Mouse (Mus musculus) midbrain, embryonic 16.5 days (tissue): ENCODE results near the gene 4931422A03Rik. TPM values are rescaled to one million over a fixed set of nuclear protein-coding genes. Genes with fewer than 3 reads are reported as not detected.
A peak's percentile ranks its signal among the peaks of the same experiment; 100 is the strongest.

Experiments used
- ATAC-seq: fragments of 200-750 bp; cut with Nextera tagmentation; 2 replicates; pipeline ENCODE4 v1.8.0; 2017; ENCODE audit warnings: moderate TSS enrichment
- H3K27ac ChIP-seq: fragments of 300-500 bp; sonication (generic); 2 replicates; pipeline ENCODE4 v1.5.1; 2014; ENCODE audit warnings: mild to moderate bottlenecking, low read length, mixed read lengths
- H3K27me3 ChIP-seq: fragments of 300-500 bp; sonication (generic); 2 replicates; pipeline ENCODE4 v1.6.1; 2014; ENCODE audit warnings: low read depth, low read length, mixed read lengths; ENCODE audit not compliant: control insufficient read depth, insufficient read depth
- H3K36me3 ChIP-seq: fragments of 300-500 bp; sonication (generic); 2 replicates; pipeline ENCODE4 v1.6.1; 2014; ENCODE audit warnings: mild to moderate bottlenecking, low read length, moderate library complexity, mixed read lengths; ENCODE audit not compliant: control insufficient read depth, insufficient read depth
- H3K4me1 ChIP-seq: fragments of 300-500 bp; sonication (generic); 2 replicates; pipeline ENCODE4 v1.6.1; 2014; ENCODE audit warnings: mild to moderate bottlenecking, low read length, mixed read lengths; ENCODE audit not compliant: control insufficient read depth, insufficient read depth
- H3K4me2 ChIP-seq: fragments of 300-500 bp; sonication (generic); 2 replicates; pipeline ENCODE4 v1.6.1; 2014; ENCODE audit warnings: mild to moderate bottlenecking, low read length, mixed read lengths
- H3K4me3 ChIP-seq: fragments of 300-500 bp; sonication (generic); 2 replicates; pipeline ENCODE4 v1.5.1; 2014; ENCODE audit warnings: low read depth, mild to moderate bottlenecking, low read length, moderate library complexity, mixed read lengths
- H3K9ac ChIP-seq: fragments of 300-500 bp; sonication (generic); 2 replicates; pipeline ENCODE4 v1.6.1; 2014; ENCODE audit warnings: low read depth, low read length, mixed read lengths
- H3K9me3 ChIP-seq: fragments of 300-500 bp; sonication (generic); replicated peaks from 2 replicates; pipeline ENCODE4 v1.6.1; 2014; ENCODE audit warnings: mild to moderate bottlenecking, low read length, mixed read lengths; ENCODE audit not compliant: control insufficient read depth, poor library complexity, severe bottlenecking
- WGBS: fragments of 180-500 bp; shearing (Covaris S2); extraction: QIAGEN DNeasy Blood & Tissue Kit; methylation state at CpG from one replicate; pipeline ENCODE4 v1.1.7; 2014; 5-methylcytosine and 5-hydroxymethylcytosine counted together
- polyA plus RNA-seq: library from polyadenylated mRNA; unstranded; fragments of >200 nt; fragmentation: Nextera tagmentation; extraction: Ambion mirVana; gene quantifications from 2 replicates; pipeline ENCODE4 v1.2.1, GENCODE M21; 2015

The 4931422A03Rik gene
- polyA plus RNA-seq, 1 experiment from 2014 or later, result 2.3 TPM

DNA sequence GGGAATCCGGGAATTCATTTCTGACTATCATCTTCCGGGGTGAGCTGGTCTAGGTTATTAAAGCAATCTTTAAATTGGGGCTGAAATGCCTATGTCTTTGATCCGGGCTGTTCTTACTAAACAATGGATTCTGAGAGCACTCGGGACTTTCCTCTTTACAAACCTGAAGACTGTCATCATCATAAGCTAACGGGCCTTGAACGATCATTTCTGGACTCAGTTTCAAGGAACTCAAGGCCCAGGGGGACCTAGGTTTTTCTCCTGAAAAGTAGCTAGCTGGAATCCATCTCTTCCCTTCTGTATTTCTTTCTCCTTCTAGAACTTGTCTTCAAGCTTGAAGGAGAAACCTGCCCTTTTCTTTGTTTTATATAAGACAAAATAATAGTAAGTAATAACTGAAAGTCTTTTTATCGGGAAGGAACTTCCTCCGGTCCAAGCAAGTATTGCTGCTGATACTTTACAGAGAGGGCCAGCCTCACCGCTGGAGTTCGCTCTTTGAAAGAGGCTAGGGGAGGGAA lies 59.2 kb downstream of the 4931422A03Rik start:
- Histone ChIP-seq H3K27me3 (no peaks in the 10 kb centered on the region), H3K27ac (peak overlapping the region; percentile 85), H3K4me1 (peaks cover 16% of the 10 kb centered on the region), H3K4me2 (peak overlapping the region; percentile 98), H3K9me3 (no peaks in the 10 kb centered on the region), H3K4me3 (peak overlapping the region; percentile 93), H3K36me3 (no peaks in the 10 kb centered on the region), H3K9ac (peak overlapping the region; percentile 90)
- ATAC-seq, result no peak
- WGBS, result 18% methylated on average over 10 of the region's 10 CpGs

GRCm38 (mm10) chr2:103968186-103968585 lies 60.0 kb downstream of the 4931422A03Rik start:
- H3K36me3 ChIP-seq, result no peaks in the 10 kb centered on the region
- H3K27me3 ChIP-seq, result no peaks in the 10 kb centered on the region
- H3K4me3 ChIP-seq, result no peak overlapping the region
- ATAC-seq, result no peak
- 88% methylated on average over 4 of the region's 4 CpGs for WGBS
- no peaks in the 10 kb centered on the region for H3K9me3 ChIP-seq
- H3K9ac ChIP-seq, result no peak overlapping the region
- peaks cover 16% of the 10 kb centered on the region for H3K4me1 ChIP-seq
- no peak overlapping the region for H3K27ac ChIP-seq
- no peak overlapping the region for H3K4me2 ChIP-seq

- H3K9ac ChIP-seq, result no peak overlapping the region
- H3K27ac ChIP-seq, result no peak overlapping the region
- no peaks in the 10 kb centered on the region for H3K9me3 ChIP-seq
- WGBS, result 88% methylated on average over 3 of the region's 3 CpGs
- no peak overlapping the region for H3K4me3 ChIP-seq
- H3K4me1 ChIP-seq, result peaks cover 6% of the 10 kb centered on the region
- no peaks in the 10 kb centered on the region for H3K36me3 ChIP-seq
- no peak for ATAC-seq
- no peak overlapping the region for H3K4me2 ChIP-seq
- H3K27me3 ChIP-seq, result no peaks in the 10 kb centered on the region
Observed at GRCm38 (mm10) chr2:103965391-103965790, 62.8 kb downstream of the 4931422A03Rik start.

- Histone ChIP-seq H3K4me3 (no peak overlapping the region), H3K9ac (no peak overlapping the region), H3K4me1 (no peaks in the 10 kb centered on the region), H3K27me3 (no peaks in the 10 kb centered on the region), H3K36me3 (no peaks in the 10 kb centered on the region), H3K4me2 (no peak overlapping the region), H3K9me3 (no peaks in the 10 kb centered on the region), H3K27ac (no peak overlapping the region)
- WGBS, result 65% methylated on average over 4 of the region's 4 CpGs
- ATAC-seq, result no peak
Observed at GRCm38 (mm10) chr2:103962349-103962748, 65.8 kb downstream of the 4931422A03Rik start.

- no peak overlapping the region for H3K4me2 ChIP-seq
- no peaks in the 10 kb centered on the region for H3K4me1 ChIP-seq
- no peaks in the 10 kb centered on the region for H3K9me3 ChIP-seq
- ATAC-seq, result no peak
- H3K9ac ChIP-seq, result no peak overlapping the region
- WGBS, result 91% methylated on average over 6 of the region's 6 CpGs
- H3K4me3 ChIP-seq, result no peak overlapping the region
- H3K27ac ChIP-seq, result no peak overlapping the region
- H3K27me3 ChIP-seq, result no peaks in the 10 kb centered on the region
- no peaks in the 10 kb centered on the region for H3K36me3 ChIP-seq
Observed at GRCm38 (mm10) chr2:103959574-103959973, 68.6 kb downstream of the 4931422A03Rik start.

GRCm38 (mm10) chr2:103959066-103959465 lies 69.1 kb downstream of the 4931422A03Rik start:
- no peak overlapping the region for H3K4me2 ChIP-seq
- H3K36me3 ChIP-seq, result no peaks in the 10 kb centered on the region
- H3K4me1 ChIP-seq, result no peaks in the 10 kb centered on the region
- no peaks in the 10 kb centered on the region for H3K9me3 ChIP-seq
- WGBS, result 90% methylated on average over 5 of the region's 5 CpGs
- no peaks in the 10 kb centered on the region for H3K27me3 ChIP-seq
- no peak overlapping the region for H3K9ac ChIP-seq
- H3K4me3 ChIP-seq, result no peak overlapping the region
- H3K27ac ChIP-seq, result no peak overlapping the region
- ATAC-seq, result no peak

- Histone ChIP-seq H3K36me3 (no peaks in the 10 kb centered on the region), H3K4me2 (no peak overlapping the region), H3K9me3 (no peaks in the 10 kb centered on the region), H3K9ac (no peak overlapping the region), H3K4me1 (no peaks in the 10 kb centered on the region), H3K4me3 (no peak overlapping the region), H3K27ac (no peak overlapping the region), H3K27me3 (no peaks in the 10 kb centered on the region)
- no peak for ATAC-seq
- WGBS, result 82% methylated on average over 3 of the region's 3 CpGs
Observed at GRCm38 (mm10) chr2:103958634-103959033, 69.5 kb downstream of the 4931422A03Rik start.

DNA sequence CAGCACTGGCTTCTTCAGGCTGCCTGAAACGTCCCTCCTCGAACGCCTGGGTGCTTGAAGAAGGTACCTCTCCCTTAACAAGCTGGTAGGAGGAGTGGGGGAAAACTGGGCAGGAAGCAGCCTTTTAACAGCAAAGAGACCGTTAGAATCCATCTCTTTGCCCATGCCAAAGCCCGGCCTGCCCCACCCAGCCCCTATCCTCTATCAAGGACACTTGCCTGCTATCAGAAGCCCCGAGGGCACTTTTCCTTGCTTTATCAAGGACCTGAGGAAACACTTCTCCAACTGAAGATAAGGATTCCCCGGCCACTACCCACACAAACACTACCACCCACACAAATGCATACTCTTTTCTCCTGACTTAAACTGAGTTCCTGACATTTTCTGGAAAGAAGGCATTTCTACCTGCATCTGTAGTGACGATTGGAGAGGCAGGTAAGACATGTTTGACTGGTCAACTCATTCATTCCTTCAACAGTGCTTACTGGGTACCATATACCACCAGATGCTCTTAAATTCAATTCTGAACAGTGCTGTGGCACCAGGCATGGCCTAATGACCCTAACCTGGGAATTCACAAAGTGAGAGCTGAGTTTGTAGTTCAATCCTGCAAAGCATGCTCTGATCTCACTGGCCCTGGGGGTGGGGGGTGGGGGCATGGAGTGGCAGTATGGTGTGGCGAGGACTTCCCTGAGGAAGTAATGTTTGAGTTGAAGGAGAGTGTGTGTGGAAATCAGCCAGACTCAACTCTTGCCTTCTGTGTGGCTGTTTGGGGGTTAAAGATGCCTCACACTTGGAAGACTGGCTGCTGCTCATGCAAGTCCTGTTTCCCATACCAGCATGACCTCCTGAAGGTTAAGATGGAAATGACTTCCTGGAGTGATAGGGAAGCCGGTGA lies 70.3 kb downstream of the 4931422A03Rik start, which contains the start of gene Lmo2:
Gene Lmo2, plus strand, starts transcription at position 338 of the 898 bp plus-strand sequence.
- H3K27me3 ChIP-seq, result no peaks in the 10 kb centered on the region
- no peak within 1 kb of the TSS for H3K9ac ChIP-seq
- H3K36me3 ChIP-seq, result no peaks in the 10 kb centered on the region
- H3K4me1 ChIP-seq, result no peaks in the 10 kb centered on the region
- no peaks in the 10 kb centered on the region for H3K9me3 ChIP-seq
- no peak within 1 kb of the TSS for H3K4me3 ChIP-seq
- ATAC-seq, result no peak
- no peak within 1 kb of the TSS for H3K4me2 ChIP-seq
- H3K27ac ChIP-seq, result no peak within 1 kb of the TSS
- 76% methylated on average over 10 of the region's 10 CpGs for WGBS

DNA sequence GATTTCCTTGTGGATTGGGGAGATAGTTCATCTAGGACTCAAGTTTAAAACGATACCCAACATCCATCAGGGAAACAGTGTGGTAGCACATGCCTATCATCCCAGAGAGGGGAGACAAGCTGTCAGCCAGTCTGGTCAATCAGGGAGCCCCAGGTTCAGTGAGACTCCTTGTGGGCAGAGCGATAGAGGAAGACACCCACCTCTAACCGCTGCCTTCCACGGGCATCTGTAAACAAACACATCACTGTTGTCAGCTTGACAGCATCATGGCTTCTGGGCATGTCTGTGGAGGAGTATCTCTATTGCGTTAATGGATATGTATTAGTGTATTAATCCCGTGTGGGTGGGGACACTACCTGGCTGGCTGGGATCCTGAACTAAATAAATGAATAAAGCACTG lies 71.3 kb downstream of the 4931422A03Rik start:
- ATAC-seq, result no peak

More for the DNA sequence above, 71.3 kb downstream of the 4931422A03Rik start:
- Histone ChIP-seq H3K4me3 (no peak overlapping the region), H3K4me1 (no peaks in the 10 kb centered on the region), H3K9me3 (no peaks in the 10 kb centered on the region), H3K4me2 (no peak overlapping the region), H3K27ac (no peak overlapping the region), H3K36me3 (no peaks in the 10 kb centered on the region), H3K9ac (no peak overlapping the region), H3K27me3 (no peaks in the 10 kb centered on the region)
- 88% methylated on average over 6 of the region's 6 CpGs for WGBS
